Mouse (Mus musculus): ENCODE measurements around the gene Pitpnm3. TPM values are rescaled to one million over a fixed set of nuclear protein-coding genes. Genes with fewer than 3 reads are reported as not detected.

Pitpnm3 gene
- polyA plus RNA-seq, 1 experiment from 2014 or later: 8.5 TPM

- Histone ChIP-seq H3K9me3 (ENCODE audit: low read length) (no peaks in the 10 kb centered on the region), H3K36me3 (ENCODE audit: insufficient read depth, low read length) (no peaks in the 10 kb centered on the region), H3K9ac (replicated peaks; ENCODE audit: low read depth) (no peak overlapping the region), H3K4me2 (replicated peaks; ENCODE audit: low read depth, low read length) (no peak overlapping the region), H3K4me3 (ENCODE audit: low read depth, low read length) (no peak overlapping the region), H3K4me1 (ENCODE audit: insufficient read depth, low read depth, low read length) (peaks cover 35% of the 10 kb centered on the region), H3K27ac (ENCODE audit: low read length) (peak overlapping the region; percentile 91), H3K27me3 (replicated peaks; ENCODE audit: insufficient read depth, low read length) (peaks cover 7% of the 10 kb centered on the region; the same call in 1 of the 2 replicates)
- DNase-seq (ENCODE audit: low spot score) (no peak), ATAC-seq (no peak)
- 94% methylated on average over 1 of the region's 1 CpGs for WGBS
- no peak for TF ChIP-seq CTCF (IDR thresholded peaks at IDR 0.05)
Measured at GRCm38 (mm10) chr11:72131697-72132096, 3.9 kb downstream of the Pitpnm3 start.

GRCm38 (mm10) chr11:72130905-72131304, 4.7 kb downstream of the Pitpnm3 start:
- no peak overlapping the region for H3K4me3 ChIP-seq (ENCODE audit: low read depth, low read length)
- H3K4me1 ChIP-seq (ENCODE audit: insufficient read depth, low read depth, low read length): peaks cover 35% of the 10 kb centered on the region
- peaks cover 7% of the 10 kb centered on the region; the same call in 1 of the 2 replicates for H3K27me3 ChIP-seq (replicated peaks; ENCODE audit: insufficient read depth, low read length)
- 74% methylated on average over 3 of the region's 3 CpGs for WGBS
- H3K27ac ChIP-seq (ENCODE audit: low read length): peak overlapping the region; percentile 91
- no peaks in the 10 kb centered on the region for H3K9me3 ChIP-seq (ENCODE audit: low read length)
- H3K9ac ChIP-seq (replicated peaks; ENCODE audit: low read depth): no peak overlapping the region
- ATAC-seq (no peak), DNase-seq (ENCODE audit: low spot score) (no peak)
- no peaks in the 10 kb centered on the region for H3K36me3 ChIP-seq (ENCODE audit: insufficient read depth, low read length)
- no peak overlapping the region for H3K4me2 ChIP-seq (replicated peaks; ENCODE audit: low read depth, low read length)
- no peak for TF ChIP-seq EP300 (IDR thresholded peaks at IDR 0.05)
- TF ChIP-seq CTCF (IDR thresholded peaks at IDR 0.05): no peak

- no peak for ATAC-seq
Measured at GRCm38 (mm10) chr11:72130472-72130871, 5.1 kb downstream of the Pitpnm3 start.

GRCm38 (mm10) chr11:72130021-72130420, 5.6 kb downstream of the Pitpnm3 start:
- Histone ChIP-seq H3K4me2 (replicated peaks; ENCODE audit: low read depth, low read length) (peak overlapping the region; percentile 23), H3K36me3 (ENCODE audit: insufficient read depth, low read length) (no peaks in the 10 kb centered on the region), H3K27ac (ENCODE audit: low read length) (peak overlapping the region; percentile 91), H3K9ac (replicated peaks; ENCODE audit: low read depth) (0 out of 2 replicates have a peak overlapping the region, but pooled peaks have one; percentile 12), H3K4me1 (ENCODE audit: insufficient read depth, low read depth, low read length) (peaks cover 35% of the 10 kb centered on the region), H3K9me3 (ENCODE audit: low read length) (no peaks in the 10 kb centered on the region), H3K4me3 (ENCODE audit: low read depth, low read length) (no peak overlapping the region), H3K27me3 (replicated peaks; ENCODE audit: insufficient read depth, low read length) (peaks cover 1% of the 10 kb centered on the region; the same call in 1 of the 2 replicates)
- ATAC-seq (peak; percentile 90), DNase-seq (ENCODE audit: low spot score) (peak; percentile 92)
- 10% methylated on average over 11 of the region's 11 CpGs for WGBS
- TF ChIP-seq CTCF (IDR thresholded peaks at IDR 0.05) (no peak), EP300 (IDR thresholded peaks at IDR 0.05) (peak; percentile 62)

More at GRCm38 (mm10) chr11:72130472-72130871, 5.1 kb downstream of the Pitpnm3 start:
- peaks cover 5% of the 10 kb centered on the region; the same call in 1 of the 2 replicates for H3K27me3 ChIP-seq (replicated peaks; ENCODE audit: insufficient read depth, low read length)
- no peaks in the 10 kb centered on the region for H3K9me3 ChIP-seq (ENCODE audit: low read length)
- H3K4me3 ChIP-seq (ENCODE audit: low read depth, low read length): no peak overlapping the region
- no peak overlapping the region for H3K9ac ChIP-seq (replicated peaks; ENCODE audit: low read depth)
- H3K36me3 ChIP-seq (ENCODE audit: insufficient read depth, low read length): no peaks in the 10 kb centered on the region
- peak overlapping the region; percentile 23 for H3K4me2 ChIP-seq (replicated peaks; ENCODE audit: low read depth, low read length)
- DNase-seq (ENCODE audit: low spot score): no peak
- peaks cover 35% of the 10 kb centered on the region for H3K4me1 ChIP-seq (ENCODE audit: insufficient read depth, low read depth, low read length)
- 57% methylated on average over 3 of the region's 3 CpGs for WGBS
- peak overlapping the region; percentile 91 for H3K27ac ChIP-seq (ENCODE audit: low read length)
- TF ChIP-seq CTCF (IDR thresholded peaks at IDR 0.05) (no peak), EP300 (IDR thresholded peaks at IDR 0.05) (no peak)

- Histone ChIP-seq H3K27ac (ENCODE audit: low read length) (peak overlapping the region; percentile 91), H3K4me2 (replicated peaks; ENCODE audit: low read depth, low read length) (peak overlapping the region; percentile 23), H3K36me3 (ENCODE audit: insufficient read depth, low read length) (no peaks in the 10 kb centered on the region), H3K27me3 (replicated peaks; ENCODE audit: insufficient read depth, low read length) (no peaks in the 10 kb centered on the region), H3K9ac (replicated peaks; ENCODE audit: low read depth) (0 out of 2 replicates have a peak overlapping the region, but pooled peaks have one; percentile 12), H3K4me3 (ENCODE audit: low read depth, low read length) (no peak overlapping the region), H3K4me1 (ENCODE audit: insufficient read depth, low read depth, low read length) (peaks cover 35% of the 10 kb centered on the region), H3K9me3 (ENCODE audit: low read length) (no peaks in the 10 kb centered on the region)
- no peak for ATAC-seq
- TF ChIP-seq EP300 (IDR thresholded peaks at IDR 0.05): no peak
- TF ChIP-seq CTCF (IDR thresholded peaks at IDR 0.05): no peak
- 51% methylated on average over 8 of the region's 8 CpGs for WGBS
- no peak for DNase-seq (ENCODE audit: low spot score)
Measured at GRCm38 (mm10) chr11:72129032-72129894, 6.3 kb downstream of the Pitpnm3 start.

- Histone ChIP-seq H3K27ac (ENCODE audit: low read length) (no peak overlapping the region), H3K4me2 (replicated peaks; ENCODE audit: low read depth, low read length) (no peak overlapping the region), H3K4me3 (ENCODE audit: low read depth, low read length) (no peak overlapping the region), H3K4me1 (ENCODE audit: insufficient read depth, low read depth, low read length) (peaks cover 25% of the 10 kb centered on the region), H3K27me3 (replicated peaks; ENCODE audit: insufficient read depth, low read length) (no peaks in the 10 kb centered on the region), H3K36me3 (ENCODE audit: insufficient read depth, low read length) (no peaks in the 10 kb centered on the region), H3K9me3 (ENCODE audit: low read length) (no peaks in the 10 kb centered on the region), H3K9ac (replicated peaks; ENCODE audit: low read depth) (no peak overlapping the region)
- no peak for TF ChIP-seq EP300 (IDR thresholded peaks at IDR 0.05)
- TF ChIP-seq CTCF (IDR thresholded peaks at IDR 0.05): no peak
- 65% methylated on average over 5 of the region's 5 CpGs for WGBS
- no peak for DNase-seq (ENCODE audit: low spot score)
- no peak for ATAC-seq
Measured at GRCm38 (mm10) chr11:72127450-72128189, 8.0 kb downstream of the Pitpnm3 start.

Data from lung, postnatal 0 days (tissue).